Mouse (Mus musculus) cerebellum, postnatal 4 days (tissue): ENCODE data around the gene Efna3.

Source experiments
- DNase-seq, 2 experiments: peaks; one replicate each; pipeline ENCODE4 v3.0.0; 2022; ENCODE audit warnings: low spot score in 2 of 2, mixed read lengths in 1 of 2

Efna3 gene

GRCm38 (mm10) chr3:89337721-89338578, 15.2 kb upstream of the Efna3 start, which contains the start of gene Efna4:
Gene Efna4 (minus strand): TSS chr3:89338028.
- DNase-seq: peak in 1 of 2 experiments; percentile 42

- no peak for DNase-seq
Measured at GRCm38 (mm10) chr3:89337062-89337720, 14.4 kb upstream of the Efna3 start.

- DNase-seq: no peak
Measured at GRCm38 (mm10) chr3:89336529-89336928, 13.8 kb upstream of the Efna3 start.

- DNase-seq: peak in 1 of 2 experiments; percentile 72
Measured at GRCm38 (mm10) chr3:89333053-89333452, 10.3 kb upstream of the Efna3 start.

GRCm38 (mm10) chr3:89332476-89332875, 9.7 kb upstream of the Efna3 start:
- peak in 1 of 2 experiments; percentile 66 for DNase-seq

- no peak for DNase-seq
Measured at GRCm38 (mm10) chr3:89332013-89332412, 9.2 kb upstream of the Efna3 start.

- no peak for DNase-seq
Measured at GRCm38 (mm10) chr3:89331561-89331960, 8.8 kb upstream of the Efna3 start.

GRCm38 (mm10) chr3:89330948-89331347, 8.2 kb upstream of the Efna3 start:
- no peak for DNase-seq

GRCm38 (mm10) chr3:89330346-89330745, 7.6 kb upstream of the Efna3 start:
- DNase-seq: peak in 1 of 2 experiments; percentile 38

GRCm38 (mm10) chr3:89328623-89329022, 5.9 kb upstream of the Efna3 start:
- no peak for DNase-seq

- DNase-seq: no peak
Measured at GRCm38 (mm10) chr3:89327371-89327870, 4.7 kb upstream of the Efna3 start.

GRCm38 (mm10) chr3:89325882-89326281, 3.1 kb upstream of the Efna3 start:
- DNase-seq: no peak

- DNase-seq: no peak
Measured at GRCm38 (mm10) chr3:89322131-89322500, 649 bp downstream of the Efna3 start.

- DNase-seq: peak in 1 of 2 experiments; percentile 37
Measured at GRCm38 (mm10) chr3:89321183-89322130, 1.3 kb downstream of the Efna3 start.

GRCm38 (mm10) chr3:89320581-89321182, 2.1 kb downstream of the Efna3 start:
- DNase-seq: peak in 1 of 2 experiments; percentile 50

- peak in 1 of 2 experiments; percentile 32 for DNase-seq
Measured at GRCm38 (mm10) chr3:89319591-89320350, 3.0 kb downstream of the Efna3 start.

GRCm38 (mm10) chr3:89318971-89319590, 3.7 kb downstream of the Efna3 start:
- DNase-seq: no peak

GRCm38 (mm10) chr3:89318316-89318715, 4.4 kb downstream of the Efna3 start:
- no peak for DNase-seq

- DNase-seq: no peak
Measured at GRCm38 (mm10) chr3:89317246-89317645, 5.5 kb downstream of the Efna3 start.

- peak; percentile 84 to 90 for DNase-seq
Measured at GRCm38 (mm10) chr3:89316833-89317232, 5.9 kb downstream of the Efna3 start.
